Mouse (Mus musculus): ENCODE results near the gene Sbno2. TPM values are rescaled to one million over a fixed set of nuclear protein-coding genes. Genes with fewer than 3 reads are reported as not detected.
A peak's percentile ranks its signal among the peaks of the same experiment; 100 is the strongest.

Sbno2 gene
- polyA plus RNA-seq, 1 experiment from 2014 or later = 8.4 TPM

DNA sequence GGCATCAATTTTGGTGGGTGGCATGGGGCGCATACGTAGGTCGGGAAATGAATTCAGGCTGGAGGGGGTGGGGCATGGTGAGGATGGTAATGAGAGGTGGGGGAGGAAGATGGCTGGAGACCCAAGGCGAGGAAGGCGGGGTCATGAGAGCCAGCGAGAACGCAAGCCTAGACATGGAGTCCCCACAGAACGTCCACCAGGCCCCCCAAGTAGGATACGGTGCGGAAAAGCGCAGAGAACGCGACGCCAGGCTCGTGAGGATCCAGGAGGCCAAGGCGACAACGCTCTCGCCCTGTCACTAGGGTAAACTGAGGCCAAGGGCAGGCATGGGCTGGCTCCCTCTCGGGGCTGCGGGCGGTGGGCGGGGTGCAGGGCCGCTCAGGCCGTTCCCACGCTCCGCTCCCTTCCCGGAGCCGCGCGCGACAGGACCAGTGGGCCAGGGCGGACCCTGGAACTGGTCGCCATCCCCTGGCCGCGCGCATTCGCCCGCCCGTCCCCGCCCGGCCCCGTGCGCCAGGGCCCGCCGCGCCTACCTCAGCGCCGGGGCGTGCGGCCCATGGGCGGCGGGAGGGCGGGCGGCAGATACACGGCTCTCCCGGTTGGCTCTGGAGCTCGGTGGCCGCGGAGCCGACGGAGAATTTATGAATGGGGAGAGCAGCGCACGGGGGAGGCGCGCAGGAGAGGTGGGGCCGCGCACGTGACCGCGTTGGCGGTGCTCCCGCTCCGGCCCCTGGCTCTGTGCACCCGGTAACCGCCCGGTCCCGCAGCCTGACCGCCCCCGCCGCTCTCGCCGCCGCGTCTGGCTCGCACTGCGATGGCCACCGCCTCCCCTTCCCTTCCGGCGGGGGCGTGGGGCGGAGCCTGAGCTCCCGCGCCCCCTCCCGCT, 33.4 kb upstream of the Sbno2 start, which contains the start of gene Atp5d:
Gene Atp5d, plus strand, starts transcription at position 80 of the 886 bp plus-strand sequence.
- Histone ChIP-seq H3K4me3 (ENCODE audit: low read depth, low read length) (peak within 1 kb of the TSS; percentile 65), H3K27me3 (ENCODE audit: control insufficient read depth, insufficient read depth, low read length) (peaks cover 27% of the 10 kb centered on the region), H3K4me2 (peak within 1 kb of the TSS; percentile 97), H3K9me3 (replicated peaks; ENCODE audit: control insufficient read depth, low read length) (no peaks in the 10 kb centered on the region), H3K4me1 (ENCODE audit: control insufficient read depth, insufficient read depth, low read length) (peaks cover 28% of the 10 kb centered on the region), H3K27ac (ENCODE audit: low read depth, low read length) (no peak within 1 kb of the TSS), H3K9ac (ENCODE audit: low read depth, low read length) (peak within 1 kb of the TSS; percentile 79), H3K36me3 (ENCODE audit: control insufficient read depth, insufficient read depth, low read length) (peaks cover under 1% of the 10 kb centered on the region; the same call in 1 of the 2 replicates)
- no peak; the same call in 1 of the 2 replicates for ATAC-seq (replicated peaks; ENCODE audit: insufficient number of reproducible peaks, low FRiP score, low TSS enrichment)
- WGBS (ENCODE audit: insufficient replicate concordance) = under 1% methylated on average over 79 of the region's 94 CpGs

- no peak for ATAC-seq (replicated peaks; ENCODE audit: insufficient number of reproducible peaks, low FRiP score, low TSS enrichment)
- peaks cover 28% of the 10 kb centered on the region for H3K4me1 ChIP-seq (ENCODE audit: control insufficient read depth, insufficient read depth, low read length)
- H3K4me3 ChIP-seq (ENCODE audit: low read depth, low read length) = peak overlapping the region; percentile 65
- H3K9me3 ChIP-seq (replicated peaks; ENCODE audit: control insufficient read depth, low read length) = no peaks in the 10 kb centered on the region
- H3K36me3 ChIP-seq (ENCODE audit: control insufficient read depth, insufficient read depth, low read length) = no peaks in the 10 kb centered on the region
- peaks cover 27% of the 10 kb centered on the region for H3K27me3 ChIP-seq (ENCODE audit: control insufficient read depth, insufficient read depth, low read length)
- no peak overlapping the region for H3K27ac ChIP-seq (ENCODE audit: low read depth, low read length)
- peak overlapping the region; percentile 79 for H3K9ac ChIP-seq (ENCODE audit: low read depth, low read length)
- peak overlapping the region; percentile 97 for H3K4me2 ChIP-seq
- WGBS (ENCODE audit: insufficient replicate concordance) = 7% methylated on average over 27 of the region's 33 CpGs
Observed at GRCm38 (mm10) chr10:80137626-80138552, 32.5 kb upstream of the Sbno2 start.

- Histone ChIP-seq H3K27me3 (ENCODE audit: control insufficient read depth, insufficient read depth, low read length) (peaks cover 30% of the 10 kb centered on the region), H3K9ac (ENCODE audit: low read depth, low read length) (peak overlapping the region; percentile 2; the same call in 1 of the 2 replicates), H3K36me3 (ENCODE audit: control insufficient read depth, insufficient read depth, low read length) (no peaks in the 10 kb centered on the region), H3K9me3 (replicated peaks; ENCODE audit: control insufficient read depth, low read length) (no peaks in the 10 kb centered on the region), H3K4me1 (ENCODE audit: control insufficient read depth, insufficient read depth, low read length) (peaks cover 26% of the 10 kb centered on the region), H3K4me3 (ENCODE audit: low read depth, low read length) (peak overlapping the region; percentile 65), H3K4me2 (peak overlapping the region; percentile 97), H3K27ac (ENCODE audit: low read depth, low read length) (no peak overlapping the region)
- 7% methylated on average over 27 of the region's 29 CpGs for WGBS (ENCODE audit: insufficient replicate concordance)
- no peak for ATAC-seq (replicated peaks; ENCODE audit: insufficient number of reproducible peaks, low FRiP score, low TSS enrichment)
Observed at GRCm38 (mm10) chr10:80136952-80137625, 31.7 kb upstream of the Sbno2 start.

DNA sequence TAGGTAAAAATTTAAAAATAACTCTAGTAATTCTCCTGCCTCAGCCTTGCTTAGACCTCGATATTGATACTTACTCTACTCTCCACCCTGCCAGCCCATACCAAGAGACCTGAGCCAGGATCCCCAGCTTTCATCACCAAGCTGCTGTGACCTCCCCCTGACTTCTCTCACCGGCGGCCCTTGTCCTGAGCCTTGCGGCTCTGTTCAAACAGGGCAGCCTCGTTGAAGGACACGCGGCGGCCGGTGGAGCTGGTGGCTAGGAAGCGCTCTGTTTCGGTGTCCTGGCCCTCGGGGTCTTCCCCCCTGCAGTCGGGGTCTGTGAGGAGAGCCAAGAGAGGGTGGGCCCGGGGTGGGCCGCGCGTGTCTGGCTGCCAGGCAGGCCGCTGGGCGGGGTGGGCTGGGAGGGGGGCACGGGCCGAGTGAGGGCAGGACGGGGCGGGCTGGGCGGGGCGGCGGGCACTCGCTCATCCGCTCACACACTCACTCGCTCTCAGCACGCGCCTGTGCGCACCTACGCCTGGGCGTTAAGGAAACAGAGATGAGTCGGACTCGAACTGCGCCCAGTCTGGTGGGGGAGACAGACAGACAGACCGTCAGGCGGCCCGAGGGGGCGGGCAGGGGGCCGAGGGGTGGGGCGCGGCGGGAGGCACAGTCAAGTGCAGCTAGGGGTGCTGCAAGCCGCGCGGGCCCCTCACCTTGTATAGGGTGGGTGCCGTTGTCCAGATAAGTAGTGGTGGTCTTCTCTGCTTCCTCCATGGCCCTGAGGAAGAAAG, 31.0 kb upstream of the Sbno2 start:
- Histone ChIP-seq H3K27ac (ENCODE audit: low read depth, low read length) (no peak overlapping the region), H3K36me3 (ENCODE audit: control insufficient read depth, insufficient read depth, low read length) (0 out of 2 replicates have a peak, but pooled peaks cover 2% of the 10 kb centered on the region), H3K27me3 (ENCODE audit: control insufficient read depth, insufficient read depth, low read length) (peaks cover 32% of the 10 kb centered on the region), H3K4me1 (ENCODE audit: control insufficient read depth, insufficient read depth, low read length) (peaks cover 32% of the 10 kb centered on the region), H3K4me2 (peak overlapping the region; percentile 97), H3K9ac (ENCODE audit: low read depth, low read length) (0 out of 2 replicates have a peak overlapping the region, but pooled peaks have one; percentile 22), H3K4me3 (ENCODE audit: low read depth, low read length) (peak overlapping the region; percentile 65), H3K9me3 (replicated peaks; ENCODE audit: control insufficient read depth, low read length) (no peaks in the 10 kb centered on the region)
- no peak for ATAC-seq (replicated peaks; ENCODE audit: insufficient number of reproducible peaks, low FRiP score, low TSS enrichment)
- WGBS (ENCODE audit: insufficient replicate concordance) = 16% methylated on average over 44 of the region's 49 CpGs

DNA sequence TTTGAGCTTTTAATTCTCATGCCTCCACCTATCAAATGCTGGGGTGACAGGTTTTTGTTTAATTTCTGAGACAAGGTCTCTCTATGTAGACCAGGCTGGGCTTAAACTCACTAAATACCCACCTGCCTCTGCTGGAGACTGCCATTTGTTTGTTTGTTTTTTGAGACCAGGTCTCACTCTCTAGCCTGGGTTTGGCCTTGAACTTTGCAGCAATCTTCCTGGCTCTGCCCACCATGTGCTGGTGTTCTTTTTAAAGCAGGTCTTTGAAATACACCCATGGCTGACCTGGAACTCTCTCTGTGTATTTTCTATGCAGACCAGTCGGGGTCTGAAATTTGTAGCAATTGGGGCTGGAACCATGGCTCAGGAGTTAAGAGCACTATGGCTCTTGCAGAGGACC, 30.3 kb upstream of the Sbno2 start:
- Histone ChIP-seq H3K36me3 (ENCODE audit: control insufficient read depth, insufficient read depth, low read length) (peaks cover 6% of the 10 kb centered on the region; the same call in 1 of the 2 replicates), H3K9me3 (replicated peaks; ENCODE audit: control insufficient read depth, low read length) (no peaks in the 10 kb centered on the region), H3K9ac (ENCODE audit: low read depth, low read length) (no peak overlapping the region), H3K4me1 (ENCODE audit: control insufficient read depth, insufficient read depth, low read length) (peaks cover 39% of the 10 kb centered on the region), H3K4me3 (ENCODE audit: low read depth, low read length) (no peak overlapping the region), H3K4me2 (no peak overlapping the region), H3K27me3 (ENCODE audit: control insufficient read depth, insufficient read depth, low read length) (peaks cover 32% of the 10 kb centered on the region), H3K27ac (ENCODE audit: low read depth, low read length) (no peak overlapping the region)
- ATAC-seq (replicated peaks; ENCODE audit: insufficient number of reproducible peaks, low FRiP score, low TSS enrichment) = no peak
- WGBS (ENCODE audit: insufficient replicate concordance) = 85% methylated on average over 1 of the region's 1 CpGs

DNA sequence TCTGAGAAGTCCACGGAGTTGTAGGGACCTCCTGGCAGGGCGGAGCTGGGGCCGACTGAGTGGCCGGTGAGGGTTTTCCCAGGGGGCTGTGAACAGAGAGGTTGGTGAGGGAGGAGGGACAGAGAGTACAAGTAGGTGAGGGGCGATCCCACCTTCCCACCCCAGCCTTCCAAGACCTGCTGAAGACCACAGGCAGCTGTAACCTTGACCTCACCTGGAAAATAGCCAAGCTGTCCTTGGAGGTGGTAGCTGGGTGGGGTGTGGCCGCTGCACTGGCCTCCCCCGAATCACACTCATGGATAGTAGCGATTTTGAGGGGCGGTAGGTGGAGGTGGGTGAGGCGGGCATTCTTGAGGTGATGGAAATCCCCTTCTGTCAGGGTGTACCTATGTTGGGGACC, 29.8 kb upstream of the Sbno2 start:
- H3K4me2 ChIP-seq = no peak overlapping the region
- H3K27ac ChIP-seq (ENCODE audit: low read depth, low read length) = no peak overlapping the region
- no peak overlapping the region for H3K4me3 ChIP-seq (ENCODE audit: low read depth, low read length)
- peaks cover 6% of the 10 kb centered on the region; the same call in 1 of the 2 replicates for H3K36me3 ChIP-seq (ENCODE audit: control insufficient read depth, insufficient read depth, low read length)
- no peak for ATAC-seq (replicated peaks; ENCODE audit: insufficient number of reproducible peaks, low FRiP score, low TSS enrichment)
- H3K9ac ChIP-seq (ENCODE audit: low read depth, low read length) = no peak overlapping the region
- peaks cover 32% of the 10 kb centered on the region for H3K27me3 ChIP-seq (ENCODE audit: control insufficient read depth, insufficient read depth, low read length)
- H3K4me1 ChIP-seq (ENCODE audit: control insufficient read depth, insufficient read depth, low read length) = peaks cover 39% of the 10 kb centered on the region
- H3K9me3 ChIP-seq (replicated peaks; ENCODE audit: control insufficient read depth, low read length) = no peaks in the 10 kb centered on the region
- WGBS (ENCODE audit: insufficient replicate concordance) = 89% methylated on average over 10 of the region's 10 CpGs

GRCm38 (mm10) chr10:80134421-80134820, 29.1 kb upstream of the Sbno2 start:
- no peak overlapping the region for H3K4me2 ChIP-seq
- H3K36me3 ChIP-seq (ENCODE audit: control insufficient read depth, insufficient read depth, low read length) = peaks cover 12% of the 10 kb centered on the region
- ATAC-seq (replicated peaks; ENCODE audit: insufficient number of reproducible peaks, low FRiP score, low TSS enrichment) = no peak
- WGBS (ENCODE audit: insufficient replicate concordance) = 84% methylated on average over 9 of the region's 9 CpGs
- no peak overlapping the region for H3K9ac ChIP-seq (ENCODE audit: low read depth, low read length)
- no peaks in the 10 kb centered on the region for H3K9me3 ChIP-seq (replicated peaks; ENCODE audit: control insufficient read depth, low read length)
- peaks cover 32% of the 10 kb centered on the region for H3K27me3 ChIP-seq (ENCODE audit: control insufficient read depth, insufficient read depth, low read length)
- H3K4me3 ChIP-seq (ENCODE audit: low read depth, low read length) = no peak overlapping the region
- peaks cover 39% of the 10 kb centered on the region for H3K4me1 ChIP-seq (ENCODE audit: control insufficient read depth, insufficient read depth, low read length)
- H3K27ac ChIP-seq (ENCODE audit: low read depth, low read length) = no peak overlapping the region
